Mouse (Mus musculus) testis, adult 2 months (tissue): Measurements from ENCODE around the gene Acap1.

Source experiments
- CTCF ChIP-seq: fragments of 200-500 bp; IDR thresholded peaks from 2 replicates; pipeline ENCODE4 v1.5.1; 2012; ENCODE audit warnings: low read depth, mild to moderate bottlenecking, inconsistent platforms, low read length, moderate library complexity; ENCODE audit not compliant: control insufficient read depth, insufficient read depth, insufficient replicate concordance
- POLR2A ChIP-seq: fragments of 200-500 bp; IDR thresholded peaks from 2 replicates; pipeline ENCODE4 v1.6.1; 2012; ENCODE audit warnings: low read depth, mild to moderate bottlenecking, inconsistent platforms, low read length, moderate library complexity; ENCODE audit not compliant: control insufficient read depth

DNA sequence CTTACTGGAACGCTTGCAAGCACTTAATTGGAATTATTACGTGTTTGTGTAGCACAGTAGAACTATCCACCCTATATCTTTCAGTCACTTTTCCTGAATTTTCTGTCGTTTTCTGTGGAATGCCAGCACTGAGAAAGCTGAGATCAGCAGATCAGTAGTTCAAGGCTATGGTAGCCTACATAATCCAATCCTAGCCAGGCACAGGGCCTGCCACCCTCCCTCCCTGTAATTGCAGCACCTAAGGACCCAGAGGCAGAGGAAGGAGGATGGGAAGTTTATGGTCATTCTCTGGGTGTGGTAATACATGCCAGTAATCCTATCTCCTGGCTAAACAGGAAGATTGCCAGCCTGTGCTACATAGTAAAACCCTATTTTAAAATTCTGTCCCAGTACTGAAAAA, 27.5 kb upstream of the Acap1 start:
- TF ChIP-seq POLR2A: no peak
- no peak for TF ChIP-seq CTCF
